Mouse (Mus musculus) embryonic facial prominence, embryonic 13.5 days (tissue): ENCODE results near the gene Plet1. TPM values are rescaled to one million over a fixed set of nuclear protein-coding genes. Genes with fewer than 3 reads are reported as not detected.

ENCODE experiments used
- ATAC-seq: fragments of 200-750 bp; cut with Nextera tagmentation; 2 replicates; pipeline ENCODE4 v1.8.0; 2017; ENCODE audit warnings: low read depth; ENCODE audit not compliant: insufficient number of reproducible peaks, insufficient read depth, low FRiP score, low TSS enrichment
- H3K27ac ChIP-seq: fragments of 300-500 bp; sonication (generic); 2 replicates; pipeline ENCODE4 v1.5.1; 2015; ENCODE audit warnings: moderate library complexity, mild to moderate bottlenecking, inconsistent platforms
- H3K27me3 ChIP-seq: fragments of 300-500 bp; sonication (generic); 2 replicates; pipeline ENCODE4 v1.6.1; 2015; ENCODE audit warnings: mild to moderate bottlenecking, inconsistent platforms
- H3K36me3 ChIP-seq: fragments of 300-500 bp; sonication (generic); 2 replicates; pipeline ENCODE4 v1.6.1; 2015; ENCODE audit warnings: mild to moderate bottlenecking, inconsistent platforms
- H3K4me1 ChIP-seq: fragments of 300-500 bp; sonication (generic); 2 replicates; pipeline ENCODE4 v1.6.1; 2015; ENCODE audit warnings: inconsistent platforms
- H3K4me2 ChIP-seq: fragments of 300-500 bp; sonication (generic); 2 replicates; pipeline ENCODE4 v1.6.1; 2015; ENCODE audit warnings: moderate library complexity, mild to moderate bottlenecking, inconsistent platforms
- H3K4me3 ChIP-seq: fragments of 300-500 bp; sonication (generic); 2 replicates; pipeline ENCODE4 v1.5.1; 2015; ENCODE audit warnings: mild to moderate bottlenecking, inconsistent platforms
- H3K9ac ChIP-seq: fragments of 300-500 bp; sonication (generic); 2 replicates; pipeline ENCODE4 v1.6.1; 2015; ENCODE audit warnings: mild to moderate bottlenecking, inconsistent platforms
- H3K9me3 ChIP-seq: fragments of 300-500 bp; sonication (generic); 2 replicates; pipeline ENCODE4 v1.6.1; 2016; ENCODE audit warnings: inconsistent platforms
- WGBS: fragments of 180-500 bp; shearing (Covaris S2); methylation state at CpG from one replicate; pipeline ENCODE4 v1.1.7; 2015; ENCODE audit warnings: mixed read lengths; 5-methylcytosine and 5-hydroxymethylcytosine counted together
- polyA plus RNA-seq: library from polyadenylated mRNA; unstranded; fragments of >200 nt; fragmentation: Nextera tagmentation; extraction: Ambion mirVana; gene quantifications from 2 replicates; pipeline ENCODE4 v1.2.1, GENCODE M21; 2015

The Plet1 gene
- polyA plus RNA-seq, 1 experiment from 2014 or later, result 0.59 TPM

- H3K27me3 ChIP-seq, result peaks cover 8% of the 10 kb centered on the region
Observed at GRCm38 (mm10) chr9:50475745-50476144, 18.6 kb upstream of the Plet1 start.

GRCm38 (mm10) chr9:50476651-50477050 lies 17.7 kb upstream of the Plet1 start:
- Histone ChIP-seq H3K9ac (no peak overlapping the region), H3K36me3 (no peaks in the 10 kb centered on the region), H3K9me3 (no peaks in the 10 kb centered on the region), H3K4me1 (no peaks in the 10 kb centered on the region), H3K27me3 (peaks cover 8% of the 10 kb centered on the region), H3K4me3 (no peak overlapping the region), H3K4me2 (no peak overlapping the region), H3K27ac (no peak overlapping the region)
- 36% methylated on average over 7 of the region's 7 CpGs for WGBS
- ATAC-seq, result no peak

More at GRCm38 (mm10) chr9:50475745-50476144, 18.6 kb upstream of the Plet1 start:
- 56% methylated on average over 8 of the region's 8 CpGs for WGBS
- Histone ChIP-seq H3K9ac (no peak overlapping the region), H3K4me1 (no peaks in the 10 kb centered on the region), H3K4me3 (no peak overlapping the region), H3K9me3 (no peaks in the 10 kb centered on the region), H3K4me2 (no peak overlapping the region), H3K27ac (no peak overlapping the region), H3K36me3 (no peaks in the 10 kb centered on the region)
- no peak for ATAC-seq

- H3K4me1 ChIP-seq, result no peaks in the 10 kb centered on the region
- H3K27ac ChIP-seq, result no peak overlapping the region
- H3K9ac ChIP-seq, result no peak overlapping the region
- H3K9me3 ChIP-seq, result no peaks in the 10 kb centered on the region
- WGBS, result 84% methylated on average over 9 of the region's 9 CpGs
- no peak for ATAC-seq
- H3K36me3 ChIP-seq, result no peaks in the 10 kb centered on the region
- peaks cover 8% of the 10 kb centered on the region for H3K27me3 ChIP-seq
- H3K4me3 ChIP-seq, result no peak overlapping the region
- no peak overlapping the region for H3K4me2 ChIP-seq
Observed at GRCm38 (mm10) chr9:50477270-50477669, 17.1 kb upstream of the Plet1 start.

GRCm38 (mm10) chr9:50478826-50479225 lies 15.5 kb upstream of the Plet1 start:
- no peaks in the 10 kb centered on the region for H3K4me1 ChIP-seq
- ATAC-seq, result no peak
- H3K27ac ChIP-seq, result no peak overlapping the region
- H3K36me3 ChIP-seq, result no peaks in the 10 kb centered on the region
- no peak overlapping the region for H3K4me3 ChIP-seq
- WGBS, result 21% methylated on average over 5 of the region's 5 CpGs
- H3K9me3 ChIP-seq, result no peaks in the 10 kb centered on the region
- H3K4me2 ChIP-seq, result no peak overlapping the region
- no peak overlapping the region for H3K9ac ChIP-seq
- H3K27me3 ChIP-seq, result peaks cover 8% of the 10 kb centered on the region

GRCm38 (mm10) chr9:50479476-50479875 lies 14.8 kb upstream of the Plet1 start:
- Histone ChIP-seq H3K27ac (no peak overlapping the region), H3K4me2 (no peak overlapping the region), H3K4me3 (no peak overlapping the region), H3K27me3 (peaks cover 8% of the 10 kb centered on the region), H3K9me3 (no peaks in the 10 kb centered on the region), H3K36me3 (no peaks in the 10 kb centered on the region), H3K4me1 (no peaks in the 10 kb centered on the region), H3K9ac (no peak overlapping the region)
- ATAC-seq, result no peak
- 51% methylated on average over 8 of the region's 8 CpGs for WGBS

- ATAC-seq, result no peak
- Histone ChIP-seq H3K27me3 (peaks cover 8% of the 10 kb centered on the region), H3K9ac (no peak overlapping the region), H3K27ac (no peak overlapping the region), H3K4me2 (no peak overlapping the region), H3K4me1 (0 out of 2 replicates have a peak, but pooled peaks cover 7% of the 10 kb centered on the region), H3K4me3 (no peak overlapping the region), H3K36me3 (no peaks in the 10 kb centered on the region), H3K9me3 (no peaks in the 10 kb centered on the region)
- WGBS, result 88% methylated on average over 8 of the region's 8 CpGs
Observed at GRCm38 (mm10) chr9:50482743-50483142, 11.6 kb upstream of the Plet1 start.

- H3K27me3 ChIP-seq, result no peaks in the 10 kb centered on the region
- no peaks in the 10 kb centered on the region for H3K9me3 ChIP-seq
- H3K4me2 ChIP-seq, result peak overlapping the region; percentile 51
- ATAC-seq, result no peak
- peak overlapping the region; percentile 17; the same call in 1 of the 2 replicates for H3K4me3 ChIP-seq
- H3K4me1 ChIP-seq, result 0 out of 2 replicates have a peak, but pooled peaks cover 7% of the 10 kb centered on the region
- WGBS, result 9% methylated on average over 10 of the region's 10 CpGs
- no peak overlapping the region for H3K9ac ChIP-seq
- H3K36me3 ChIP-seq, result no peaks in the 10 kb centered on the region
- H3K27ac ChIP-seq, result no peak overlapping the region
Observed at GRCm38 (mm10) chr9:50485521-50485920, 8.8 kb upstream of the Plet1 start.

- no peaks in the 10 kb centered on the region for H3K27me3 ChIP-seq
- no peak for ATAC-seq
- H3K4me2 ChIP-seq, result no peak overlapping the region
- no peak overlapping the region for H3K27ac ChIP-seq
- H3K4me3 ChIP-seq, result no peak overlapping the region
- no peaks in the 10 kb centered on the region for H3K36me3 ChIP-seq
- H3K9me3 ChIP-seq, result no peaks in the 10 kb centered on the region
- H3K9ac ChIP-seq, result no peak overlapping the region
- H3K4me1 ChIP-seq, result peaks cover 2% of the 10 kb centered on the region; the same call in 1 of the 2 replicates
Observed at GRCm38 (mm10) chr9:50490836-50491235, 3.5 kb upstream of the Plet1 start.

- Histone ChIP-seq H3K36me3 (no peaks in the 10 kb centered on the region), H3K27ac (no peak overlapping the region), H3K27me3 (no peaks in the 10 kb centered on the region), H3K9ac (no peak overlapping the region), H3K4me3 (no peak overlapping the region), H3K4me1 (peaks cover 9% of the 10 kb centered on the region; the same call in 1 of the 2 replicates), H3K4me2 (no peak overlapping the region), H3K9me3 (no peaks in the 10 kb centered on the region)
- ATAC-seq, result no peak
- WGBS, result 73% methylated on average over 2 of the region's 2 CpGs
Observed at GRCm38 (mm10) chr9:50491531-50492045, 2.7 kb upstream of the Plet1 start.

- 78% methylated on average over 2 of the region's 2 CpGs for WGBS
- ATAC-seq, result no peak
- Histone ChIP-seq H3K27me3 (no peaks in the 10 kb centered on the region), H3K4me3 (no peak overlapping the region), H3K4me1 (peaks cover 15% of the 10 kb centered on the region; the same call in 1 of the 2 replicates), H3K9ac (no peak overlapping the region), H3K4me2 (no peak overlapping the region), H3K9me3 (no peaks in the 10 kb centered on the region), H3K27ac (no peak overlapping the region), H3K36me3 (no peaks in the 10 kb centered on the region)
Observed at GRCm38 (mm10) chr9:50493777-50494176, 548 bp upstream of the Plet1 start.

- no peaks in the 10 kb centered on the region for H3K36me3 ChIP-seq
- no peak overlapping the region for H3K4me2 ChIP-seq
- H3K4me3 ChIP-seq, result no peak overlapping the region
Observed at GRCm38 (mm10) chr9:50495405-50496150, 1.3 kb downstream of the Plet1 start.

GRCm38 (mm10) chr9:50496151-50496505 lies 1.8 kb downstream of the Plet1 start:
- Histone ChIP-seq H3K36me3 (no peaks in the 10 kb centered on the region), H3K27me3 (no peaks in the 10 kb centered on the region), H3K9ac (peak overlapping the region; percentile 21; the same call in 1 of the 2 replicates), H3K4me2 (peak overlapping the region; percentile 3), H3K4me3 (no peak overlapping the region), H3K27ac (no peak overlapping the region), H3K4me1 (peaks cover 15% of the 10 kb centered on the region; the same call in 1 of the 2 replicates), H3K9me3 (no peaks in the 10 kb centered on the region)
- no peak for ATAC-seq
- 25% methylated on average over 6 of the region's 6 CpGs for WGBS

More at GRCm38 (mm10) chr9:50495405-50496150, 1.3 kb downstream of the Plet1 start:
- Histone ChIP-seq H3K9me3 (no peaks in the 10 kb centered on the region), H3K27me3 (no peaks in the 10 kb centered on the region), H3K27ac (no peak overlapping the region), H3K9ac (no peak overlapping the region), H3K4me1 (peaks cover 15% of the 10 kb centered on the region; the same call in 1 of the 2 replicates)
- WGBS, result 72% methylated on average over 10 of the region's 10 CpGs
- ATAC-seq, result no peak
